Mouse (Mus musculus) MEL (cell line): ENCODE data around the gene Sapcd1.

Experiments used
- CTCF ChIP-seq, 3 experiments: IDR thresholded peaks in 2 of 3; conservative IDR thresholded peaks in 1 of 3; 2 replicates each; pipeline ENCODE4 v1.5.1; 2011 to 2012; ENCODE audit warnings: low read length in 3 of 3, low read depth in 2 of 3, mild to moderate bottlenecking in 2 of 3, improper control_type of control experiment in 1 of 3, inconsistent platforms in 1 of 3, mixed read lengths in 1 of 3, moderate library complexity in 1 of 3; ENCODE audit not compliant: control insufficient read depth in 1 of 3, insufficient read depth in 1 of 3, poor library complexity in 1 of 3, severe bottlenecking in 1 of 3
- ELF1 ChIP-seq: IDR thresholded peaks from 2 replicates; pipeline ENCODE4 v1.6.1; 2014; ENCODE audit warnings: low read depth, mild to moderate bottlenecking, inconsistent platforms, low read length, improper control_type of control experiment, moderate library complexity
- GATA1 ChIP-seq: IDR thresholded peaks from 2 replicates; pipeline ENCODE4 v1.6.1; 2011; ENCODE audit warnings: low read depth, low read length, improper control_type of control experiment
- MAFK ChIP-seq: IDR thresholded peaks from 2 replicates; pipeline ENCODE4 v1.6.1; 2011; ENCODE audit warnings: low read depth, mild to moderate bottlenecking, low read length, improper control_type of control experiment, borderline replicate concordance
- MAX ChIP-seq: IDR thresholded peaks from 2 replicates; pipeline ENCODE4 v1.6.1; 2011; ENCODE audit warnings: low read length, improper control_type of control experiment
- POLR2A ChIP-seq, 2 experiments: IDR thresholded peaks; 2 replicates each; pipeline ENCODE4 v1.6.1; 2011 to 2012; ENCODE audit warnings: low read length in 2 of 2, mild to moderate bottlenecking in 2 of 2, control low read depth in 1 of 2, improper control_type of control experiment in 1 of 2, low read depth in 1 of 2, moderate library complexity in 1 of 2; ENCODE audit not compliant: control insufficient read depth in 1 of 2, insufficient read depth in 1 of 2, poor library complexity in 1 of 2
- POLR2AphosphoS5 ChIP-seq: IDR thresholded peaks from 2 replicates; pipeline ENCODE4 v1.6.1; 2012; ENCODE audit warnings: low read depth, borderline replicate concordance, mild to moderate bottlenecking, inconsistent platforms, low read length, moderate library complexity, mixed read lengths
- SMC3 ChIP-seq: IDR thresholded peaks from 2 replicates; pipeline ENCODE4 v1.6.1; 2011; ENCODE audit warnings: low read depth, low read length, improper control_type of control experiment
- USF2 ChIP-seq, 2 experiments: IDR thresholded peaks; 2 replicates each; pipeline ENCODE4 v1.6.1; 2011 to 2012; ENCODE audit warnings: improper control_type of control experiment in 2 of 2, low read length in 2 of 2, borderline replicate concordance in 1 of 2, inconsistent platforms in 1 of 2, low read depth in 1 of 2, mild to moderate bottlenecking in 1 of 2; ENCODE audit not compliant: insufficient read depth in 1 of 2
- ZMIZ1 ChIP-seq: IDR thresholded peaks from 2 replicates; pipeline ENCODE4 v1.6.1; 2012; ENCODE audit warnings: low read depth, mild to moderate bottlenecking, inconsistent platforms, low read length, improper control_type of control experiment, moderate library complexity
- ZNF384 ChIP-seq: IDR thresholded peaks from 2 replicates; pipeline ENCODE4 v1.6.1; 2012; ENCODE audit warnings: low read depth, mild to moderate bottlenecking, inconsistent platforms, low read length, improper control_type of control experiment

DNA sequence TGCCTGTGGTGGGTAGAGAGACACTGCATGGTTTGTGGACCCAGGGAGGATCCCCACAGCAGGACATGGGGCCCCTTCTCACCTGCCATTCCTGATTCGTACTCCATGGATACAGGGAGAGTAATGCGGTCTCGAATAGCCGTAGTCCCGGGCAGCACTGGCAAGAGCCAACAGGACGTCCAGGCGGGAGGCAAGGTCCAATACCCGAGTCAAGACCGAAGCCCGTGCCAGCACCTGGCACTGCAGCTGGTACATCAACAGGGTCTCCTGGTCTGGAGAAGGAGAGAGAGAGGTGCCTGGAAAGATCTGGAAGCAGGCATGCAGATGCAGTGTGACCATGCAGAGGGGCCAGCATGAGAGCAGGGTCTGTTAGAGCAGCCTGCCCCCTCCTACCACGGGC is 3.5 kb upstream of the Sapcd1 start:
- TF ChIP-seq POLR2A (IDR thresholded peaks at IDR 0.05; ENCODE audit: control insufficient read depth in 1 of 2, insufficient read depth in 1 of 2, low read depth in 1 of 2, low read length in 2 of 2, poor library complexity in 1 of 2) (no peak), ZMIZ1 (no peak), SMC3 (no peak), USF2 (IDR thresholded peaks at IDR 0.05; ENCODE audit: borderline replicate concordance in 1 of 2, insufficient read depth in 1 of 2, low read depth in 1 of 2, low read length in 2 of 2) (no peak), CTCF (IDR thresholded peaks at IDR 0.05 in 2 of 3, conservative IDR thresholded peaks at IDR 0.05 in 1 of 3; ENCODE audit: control insufficient read depth in 1 of 3, insufficient read depth in 1 of 3, low read depth in 2 of 3, low read length in 3 of 3, poor library complexity in 1 of 3, severe bottlenecking in 1 of 3) (no peak), MAX (no peak), GATA1 (no peak), MAFK (no peak), ZNF384 (no peak), POLR2AphosphoS5 (no peak), ELF1 (no peak)
